Mouse (Mus musculus) MEL (cell line): ENCODE results near the gene Ofd1. TPM values are rescaled to one million over a fixed set of nuclear protein-coding genes. Genes with fewer than 3 reads are reported as not detected.
A peak's percentile ranks its signal among the peaks of the same experiment; 100 is the strongest.

Experiments used
- DNase-seq: peaks from one replicate; pipeline ENCODE4 v3.0.0; 2011; ENCODE audit warnings: low read depth, low spot score
- H3K27ac ChIP-seq: 2 replicates; pipeline ENCODE4 v1.5.1; 2012; ENCODE audit warnings: low read depth, mild to moderate bottlenecking, control low read depth, low read length, moderate library complexity; ENCODE audit not compliant: control insufficient read depth
- H3K27me3 ChIP-seq, 2 experiments: fragments of 150-350 bp in 1 of 2; sonication (generic) in 1 of 2; 2 replicates each; pipeline ENCODE4 v1.6.1; 2012; ENCODE audit warnings: low read length in 2 of 2, mild to moderate bottlenecking in 2 of 2, improper control_type of control experiment in 1 of 2, moderate library complexity in 1 of 2; ENCODE audit not compliant: insufficient read depth in 2 of 2, control insufficient read depth in 1 of 2
- H3K36me3 ChIP-seq, 2 experiments: 2 replicates each; pipeline ENCODE4 v1.6.1; 2012 to 2014; ENCODE audit warnings: low read length in 2 of 2, improper control_type of control experiment in 1 of 2, inconsistent platforms in 1 of 2, mild to moderate bottlenecking in 1 of 2; ENCODE audit not compliant: insufficient read depth in 2 of 2, control insufficient read depth in 1 of 2
- H3K4me1 ChIP-seq, 2 experiments: fragments of 150-350 bp in 1 of 2; sonication (generic) in 1 of 2; 2 replicates each; pipeline ENCODE4 v1.6.1; 2012; ENCODE audit warnings: low read length in 2 of 2, improper control_type of control experiment in 1 of 2, mild to moderate bottlenecking in 1 of 2; ENCODE audit not compliant: insufficient read depth in 2 of 2, control insufficient read depth in 1 of 2
- H3K4me3 ChIP-seq, 2 experiments: fragments of 150-350 bp in 1 of 2; sonication (generic) in 1 of 2; 2 replicates each; pipeline ENCODE4 v1.5.1; 2012; ENCODE audit warnings: low read depth in 2 of 2, low read length in 2 of 2, mild to moderate bottlenecking in 2 of 2, moderate library complexity in 2 of 2, control low read depth in 1 of 2, improper control_type of control experiment in 1 of 2; ENCODE audit not compliant: control insufficient read depth in 1 of 2, insufficient read depth in 1 of 2
- H3K79me2 ChIP-seq: 2 replicates; pipeline ENCODE4 v1.6.1; 2012; ENCODE audit warnings: mild to moderate bottlenecking, low read length, moderate library complexity; ENCODE audit not compliant: control insufficient read depth, poor library complexity, insufficient read depth
- H3K9ac ChIP-seq: 2 replicates; pipeline ENCODE4 v1.6.1; 2012; ENCODE audit warnings: low read depth, mild to moderate bottlenecking, control low read depth, low read length, moderate library complexity; ENCODE audit not compliant: control insufficient read depth, poor library complexity, severe bottlenecking
- H3K9me3 ChIP-seq: fragments of 150-350 bp; sonication (generic); replicated peaks from 2 replicates; pipeline ENCODE4 v1.6.1; 2012; ENCODE audit warnings: mild to moderate bottlenecking, low read length, improper control_type of control experiment, moderate library complexity; ENCODE audit not compliant: insufficient read depth
- CHD2 ChIP-seq: IDR thresholded peaks from 2 replicates; pipeline ENCODE4 v1.6.1; 2011; ENCODE audit warnings: low read length, improper control_type of control experiment
- CTCF ChIP-seq, 3 experiments: IDR thresholded peaks in 2 of 3; conservative IDR thresholded peaks in 1 of 3; 2 replicates each; pipeline ENCODE4 v1.5.1; 2011 to 2012; ENCODE audit warnings: low read length in 3 of 3, low read depth in 2 of 3, mild to moderate bottlenecking in 2 of 3, improper control_type of control experiment in 1 of 3, inconsistent platforms in 1 of 3, mixed read lengths in 1 of 3, moderate library complexity in 1 of 3; ENCODE audit not compliant: control insufficient read depth in 1 of 3, insufficient read depth in 1 of 3, poor library complexity in 1 of 3, severe bottlenecking in 1 of 3
- ELF1 ChIP-seq: IDR thresholded peaks from 2 replicates; pipeline ENCODE4 v1.6.1; 2014; ENCODE audit warnings: low read depth, mild to moderate bottlenecking, inconsistent platforms, low read length, improper control_type of control experiment, moderate library complexity
- ETS1 ChIP-seq: IDR thresholded peaks from 2 replicates; pipeline ENCODE4 v1.6.1; 2012; ENCODE audit warnings: low read depth, mild to moderate bottlenecking, inconsistent platforms, low read length, improper control_type of control experiment, moderate library complexity
- GABPA ChIP-seq: IDR thresholded peaks from 2 replicates; pipeline ENCODE4 v1.6.1; 2012; ENCODE audit warnings: low read depth, mild to moderate bottlenecking, inconsistent platforms, low read length, improper control_type of control experiment, moderate library complexity
- HCFC1 ChIP-seq: IDR thresholded peaks from 2 replicates; pipeline ENCODE4 v1.6.1; 2012; ENCODE audit warnings: low read depth, mild to moderate bottlenecking, inconsistent platforms, low read length, improper control_type of control experiment, moderate library complexity
- JUND ChIP-seq: IDR thresholded peaks from 2 replicates; pipeline ENCODE4 v1.6.1; 2011; ENCODE audit warnings: low read depth, mild to moderate bottlenecking, improper control_type of control experiment, low read length
- MAFK ChIP-seq: IDR thresholded peaks from 2 replicates; pipeline ENCODE4 v1.6.1; 2011; ENCODE audit warnings: low read depth, mild to moderate bottlenecking, low read length, improper control_type of control experiment, borderline replicate concordance
- MEF2A ChIP-seq: IDR thresholded peaks from 2 replicates; pipeline ENCODE4 v1.6.1; 2014; ENCODE audit warnings: low read depth, mild to moderate bottlenecking, inconsistent platforms, low read length, improper control_type of control experiment; ENCODE audit not compliant: poor library complexity, insufficient replicate concordance, severe bottlenecking; ENCODE audit errors: extremely low read depth
- MYB ChIP-seq: IDR thresholded peaks from 2 replicates; pipeline ENCODE4 v1.6.1; 2011; ENCODE audit warnings: mild to moderate bottlenecking, low read depth, low read length, improper control_type of control experiment
- MYC ChIP-seq: IDR thresholded peaks from 2 replicates; pipeline ENCODE4 v1.6.1; 2011; ENCODE audit warnings: low read depth, mild to moderate bottlenecking, low read length, improper control_type of control experiment, moderate library complexity
- TAL1 ChIP-seq: IDR thresholded peaks from 2 replicates; pipeline ENCODE4 v1.6.1; 2012; ENCODE audit warnings: mild to moderate bottlenecking, inconsistent platforms, low read length, moderate library complexity, mixed read lengths
- TCF12 ChIP-seq: IDR thresholded peaks from 2 replicates; pipeline ENCODE4 v1.6.1; 2014; ENCODE audit warnings: low read depth, mild to moderate bottlenecking, inconsistent platforms, low read length, improper control_type of control experiment, moderate library complexity
- UBTF ChIP-seq: IDR thresholded peaks from 2 replicates; pipeline ENCODE4 v1.6.1; 2012; ENCODE audit warnings: low read depth, mild to moderate bottlenecking, inconsistent platforms, low read length, improper control_type of control experiment, moderate library complexity, borderline replicate concordance; ENCODE audit not compliant: insufficient read depth
- USF2 ChIP-seq, 2 experiments: IDR thresholded peaks; 2 replicates each; pipeline ENCODE4 v1.6.1; 2011 to 2012; ENCODE audit warnings: improper control_type of control experiment in 2 of 2, low read length in 2 of 2, borderline replicate concordance in 1 of 2, inconsistent platforms in 1 of 2, low read depth in 1 of 2, mild to moderate bottlenecking in 1 of 2; ENCODE audit not compliant: insufficient read depth in 1 of 2
- ZMIZ1 ChIP-seq: IDR thresholded peaks from 2 replicates; pipeline ENCODE4 v1.6.1; 2012; ENCODE audit warnings: low read depth, mild to moderate bottlenecking, inconsistent platforms, low read length, improper control_type of control experiment, moderate library complexity
- polyA plus RNA-seq, 2 experiments: library from polyadenylated mRNA; stranded (reverse) in 1 of 2; unstranded in 1 of 2; fragments of >175 nt in 1 of 2; fragments of >200 nt in 1 of 2; gene quantifications; 2 replicates each; pipeline versions ENCODE4 v1.2.1 to v1.2.4; 2012; ENCODE audit warnings: low replicate concordance in 2 of 2, low read depth in 1 of 2; ENCODE audit not compliant: insufficient read length in 2 of 2, insufficient read depth in 1 of 2, missing spikeins in 1 of 2
- total RNA-seq: library from RNA; depleted of rRNA; stranded (reverse); fragments of 300-350 nt; gene quantifications from 2 replicates; pipeline ENCODE4 v1.2.3, GENCODE M21; 2012

Gene Ofd1
- total and polyA plus RNA-seq, 3 experiments, result 39.1 to 65.0 (median 43.8) TPM

DNA sequence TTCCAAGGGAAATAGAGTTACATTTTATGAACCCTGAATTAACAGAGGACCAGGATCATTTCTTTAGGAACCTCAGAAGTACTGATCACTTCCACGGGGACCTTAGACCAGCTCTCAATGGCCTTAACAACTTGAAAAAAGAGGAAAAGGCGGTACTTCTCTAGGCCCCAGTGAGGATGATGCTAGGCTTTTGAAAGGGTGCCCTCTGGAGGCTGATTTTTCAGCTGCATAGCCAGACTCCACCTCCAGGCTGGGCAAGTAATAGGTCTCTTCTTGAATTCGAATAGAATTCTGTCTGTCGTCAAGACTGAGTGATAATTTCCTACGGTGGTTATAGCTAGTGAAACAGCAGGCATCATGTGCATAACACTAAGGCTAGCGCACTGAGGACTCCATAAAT, 88.7 kb downstream of the Ofd1 start:
- DNase-seq, result peak; percentile 99
- Histone ChIP-seq H3K79me2 (no peaks in the 10 kb centered on the region), H3K9ac (peak overlapping the region; percentile 29; the same call in 1 of the 2 replicates), H3K9me3 (no peaks in the 10 kb centered on the region), H3K4me1 (no peaks in the 10 kb centered on the region), H3K27me3 (no peaks in the 10 kb centered on the region), H3K27ac (no peak overlapping the region), H3K36me3 (peaks cover 13 to 41% of the 10 kb centered on the region in 2 experiments), H3K4me3 (no peak overlapping the region)
- TF ChIP-seq CTCF (IDR thresholded peaks at IDR 0.05 in 2 of 3, conservative IDR thresholded peaks at IDR 0.05 in 1 of 3; ENCODE audit: control insufficient read depth in 1 of 3, insufficient read depth in 1 of 3, low read depth in 2 of 3, low read length in 3 of 3, poor library complexity in 1 of 3, severe bottlenecking in 1 of 3) (peak in 1 of 3 experiments; percentile 99; a peak in 2 of 6 replicates), ZMIZ1 (no peak)

- H3K79me2 ChIP-seq, result no peaks in the 10 kb centered on the region
- H3K27me3 ChIP-seq, result no peaks in the 10 kb centered on the region
- H3K36me3 ChIP-seq, result peaks cover 13 to 24% of the 10 kb centered on the region in 2 experiments
- H3K9ac ChIP-seq, result no peak overlapping the region
- H3K4me3 ChIP-seq, result no peak overlapping the region
- no peak overlapping the region for H3K27ac ChIP-seq
- H3K4me1 ChIP-seq, result no peaks in the 10 kb centered on the region
- no peaks in the 10 kb centered on the region for H3K9me3 ChIP-seq
- TF ChIP-seq TAL1 (no peak), GABPA (no peak), ELF1 (no peak)
- DNase-seq, result peak; percentile 63
Measured at GRCm38 (mm10) chrX:166348634-166349033, 91.9 kb downstream of the Ofd1 start.

DNA sequence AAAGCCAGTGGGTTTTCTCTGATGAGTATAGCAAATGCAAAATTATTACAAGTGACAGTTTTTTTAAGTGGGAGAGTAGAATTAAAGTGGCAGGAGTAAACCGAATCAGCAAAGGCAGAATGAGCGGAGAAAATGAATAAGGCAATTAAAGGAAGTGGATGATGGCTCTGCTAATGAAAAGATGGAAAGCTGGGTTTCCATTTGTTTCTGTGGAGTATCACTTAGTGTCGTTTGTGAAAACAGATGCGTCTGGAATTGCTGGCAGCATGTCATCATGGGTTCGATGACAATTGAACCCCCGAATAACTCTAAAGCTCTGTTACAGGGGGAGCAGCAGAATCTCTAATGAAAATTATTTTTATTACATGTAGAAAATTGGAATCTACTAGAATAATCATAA, 92.4 kb downstream of the Ofd1 start:
- no peaks in the 10 kb centered on the region for H3K9me3 ChIP-seq
- no peak for TF ChIP-seq ETS1
- no peak for TF ChIP-seq MEF2A
- TF ChIP-seq CHD2, result no peak
- no peak for TF ChIP-seq JUND
- no peak for TF ChIP-seq HCFC1
- no peak for TF ChIP-seq MAFK
- TF ChIP-seq MYC, result no peak
- TF ChIP-seq USF2 (IDR thresholded peaks at IDR 0.05; ENCODE audit: borderline replicate concordance in 1 of 2, insufficient read depth in 1 of 2, low read depth in 1 of 2, low read length in 2 of 2), result no peak
- no peak for TF ChIP-seq MYB
- TF ChIP-seq UBTF, result no peak
- TF ChIP-seq TAL1, result no peak
- no peak for TF ChIP-seq TCF12
- H3K27ac ChIP-seq, result no peak overlapping the region
- H3K79me2 ChIP-seq, result no peaks in the 10 kb centered on the region
- H3K4me1 ChIP-seq, result no peaks in the 10 kb centered on the region
- H3K9ac ChIP-seq, result no peak overlapping the region
- no peak overlapping the region for H3K4me3 ChIP-seq
- no peak for DNase-seq
- H3K27me3 ChIP-seq, result no peaks in the 10 kb centered on the region
- peaks cover 13 to 19% of the 10 kb centered on the region in 2 experiments for H3K36me3 ChIP-seq
